8 mouse cellular contexts compared by ENCODE assay signal in the genomic region with DNA sequence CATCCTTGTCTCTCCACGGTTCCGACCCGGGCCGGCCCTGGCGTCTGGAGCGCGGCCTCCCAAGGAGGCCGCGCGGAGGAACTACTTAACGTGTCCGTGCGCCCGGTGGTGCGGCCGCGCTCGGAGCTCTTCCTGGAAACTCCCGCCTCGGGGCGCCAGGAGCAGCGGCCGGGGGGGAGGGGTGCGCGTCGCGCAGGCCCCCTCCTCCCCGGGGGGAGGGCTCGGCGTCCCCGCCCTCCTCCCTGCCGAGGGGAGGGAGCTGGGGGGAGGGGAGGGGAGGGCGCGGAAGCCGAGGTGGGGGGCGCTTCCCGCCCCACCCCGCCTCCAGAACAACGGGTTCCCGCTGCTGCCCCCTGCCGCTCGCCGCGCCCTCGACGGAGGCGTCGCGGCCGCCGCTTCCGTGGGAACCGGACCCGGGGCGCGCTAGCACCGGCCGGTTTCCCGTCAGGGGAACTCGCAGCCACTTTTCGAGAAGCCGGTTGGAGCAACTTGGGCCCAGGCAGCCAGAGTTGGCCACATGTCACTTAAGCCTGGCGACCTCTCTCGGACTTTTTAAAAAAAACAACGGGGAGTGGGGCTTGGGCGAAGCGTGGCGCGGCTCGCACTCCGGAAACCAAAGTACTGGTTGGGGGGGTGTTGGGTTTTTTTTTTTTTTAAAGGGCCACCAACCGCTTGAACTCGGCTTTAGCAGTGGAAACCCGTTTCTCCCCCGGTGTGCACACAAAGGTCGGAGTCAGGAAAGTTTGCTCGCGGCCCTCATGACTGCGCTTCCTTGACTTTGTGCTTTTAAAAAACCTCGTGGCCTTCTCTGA. TPM values are rescaled to one million over a fixed set of nuclear protein-coding genes. Genes with fewer than 3 reads are reported as not detected.
DNase-seq lines count a peak whose midpoint lies in the region; ATAC-seq and TF ChIP-seq lines count a peak whose summit lies in the region.

No protein-coding gene starts in this region.

- peak overlapping the region; percentile 64 for H3K4me2 ChIP-seq in forebrain, embryonic 13.5 days
- H3K4me2 ChIP-seq in heart, postnatal 0 days (ENCODE audit: low read depth, low read length), result peak overlapping the region; percentile 68
- peak overlapping the region; percentile 85 for H3K4me2 ChIP-seq in liver, embryonic 15.5 days
- H3K4me2 ChIP-seq in neural tube, embryonic 11.5 days (ENCODE audit: low read depth), result peak overlapping the region; percentile 61
- H3K4me2 ChIP-seq in stomach, embryonic 16.5 days (ENCODE audit: low read depth, low read length), result peak overlapping the region; percentile 64

- peak overlapping the region; percentile 82 for H3K4me3 ChIP-seq in E14TG2a.4 (replicated peaks; ENCODE audit: low read length)
- peak overlapping the region; percentile 63 for H3K4me3 ChIP-seq in forebrain, embryonic 13.5 days
- H3K4me3 ChIP-seq in heart, postnatal 0 days (ENCODE audit: low read depth, low read length), result peak overlapping the region; percentile 62
- peak overlapping the region; percentile 75 for H3K4me3 ChIP-seq in liver, embryonic 15.5 days (replicated peaks)
- H3K4me3 ChIP-seq in neural tube, embryonic 11.5 days (ENCODE audit: low read depth, low read length), result peak overlapping the region; percentile 57
- peak overlapping the region; percentile 71 for H3K4me3 ChIP-seq in stomach, embryonic 16.5 days (replicated peaks; ENCODE audit: low read length)

- no peaks in the 10 kb centered on the region for H3K9me3 ChIP-seq in E14TG2a.4 (ENCODE audit: low read length)
- no peaks in the 10 kb centered on the region for H3K9me3 ChIP-seq in forebrain, embryonic 13.5 days (replicated peaks)
- no peaks in the 10 kb centered on the region for H3K9me3 ChIP-seq in heart, postnatal 0 days (replicated peaks; ENCODE audit: control insufficient read depth, low read length)
- no peaks in the 10 kb centered on the region for H3K9me3 ChIP-seq in liver, embryonic 15.5 days (replicated peaks)
- no peaks in the 10 kb centered on the region for H3K9me3 ChIP-seq in neural tube, embryonic 11.5 days (ENCODE audit: control insufficient read depth, low read length)
- H3K9me3 ChIP-seq in stomach, embryonic 16.5 days (replicated peaks; ENCODE audit: control insufficient read depth, low read length), result no peaks in the 10 kb centered on the region

- H3K27ac ChIP-seq in forebrain, embryonic 13.5 days, result peak overlapping the region; percentile 99
- H3K27ac ChIP-seq in heart, postnatal 0 days (ENCODE audit: low read depth), result peak overlapping the region; percentile 99
- peak overlapping the region; percentile 99 for H3K27ac ChIP-seq in liver, embryonic 15.5 days (replicated peaks)
- H3K27ac ChIP-seq in neural tube, embryonic 11.5 days (ENCODE audit: low read depth, low read length), result peak overlapping the region; percentile 100
- peak overlapping the region; percentile 100 for H3K27ac ChIP-seq in stomach, embryonic 16.5 days (ENCODE audit: low read length)

- TF ChIP-seq EP300 in heart, postnatal 0 days (IDR thresholded peaks at IDR 0.05; ENCODE audit: low read depth), result peak; percentile 89

- no peak for TF ChIP-seq CTCF in E14TG2a.4 (conservative IDR thresholded peaks at IDR 0.05; ENCODE audit: low read length)
- TF ChIP-seq CTCF in heart, postnatal 0 days (IDR thresholded peaks at IDR 0.05; ENCODE audit: low read depth), result peak; percentile 46

- H3K27me3 ChIP-seq in E14TG2a.4 (ENCODE audit: insufficient read depth, low read length), result no peaks in the 10 kb centered on the region
- H3K27me3 ChIP-seq in forebrain, embryonic 13.5 days, result peaks cover 9% of the 10 kb centered on the region; the same call in 1 of the 2 replicates
- no peaks in the 10 kb centered on the region for H3K27me3 ChIP-seq in heart, postnatal 0 days (ENCODE audit: control insufficient read depth, insufficient read depth, low read length)
- no peaks in the 10 kb centered on the region for H3K27me3 ChIP-seq in liver, embryonic 15.5 days
- H3K27me3 ChIP-seq in neural tube, embryonic 11.5 days (ENCODE audit: control insufficient read depth, insufficient read depth, low read length), result no peaks in the 10 kb centered on the region
- H3K27me3 ChIP-seq in stomach, embryonic 16.5 days (ENCODE audit: control insufficient read depth, insufficient read depth, low read length), result no peaks in the 10 kb centered on the region

- H3K9ac ChIP-seq in forebrain, embryonic 13.5 days, result peak overlapping the region; percentile 86
- peak overlapping the region; percentile 85 for H3K9ac ChIP-seq in heart, postnatal 0 days (replicated peaks; ENCODE audit: low read depth, low read length)
- H3K9ac ChIP-seq in liver, embryonic 15.5 days, result peak overlapping the region; percentile 90
- peak overlapping the region; percentile 91 for H3K9ac ChIP-seq in neural tube, embryonic 11.5 days (ENCODE audit: low read length)
- peak overlapping the region; percentile 99 for H3K9ac ChIP-seq in stomach, embryonic 16.5 days (ENCODE audit: low read length)

- H3K4me1 ChIP-seq in E14TG2a.4 (replicated peaks; ENCODE audit: low read depth, low read length), result peaks cover 68% of the 10 kb centered on the region
- peaks cover 24% of the 10 kb centered on the region for H3K4me1 ChIP-seq in forebrain, embryonic 13.5 days
- H3K4me1 ChIP-seq in heart, postnatal 0 days (ENCODE audit: control insufficient read depth, insufficient read depth), result peaks cover 15% of the 10 kb centered on the region
- H3K4me1 ChIP-seq in liver, embryonic 15.5 days (replicated peaks), result peaks cover 42% of the 10 kb centered on the region
- peaks cover 15% of the 10 kb centered on the region for H3K4me1 ChIP-seq in neural tube, embryonic 11.5 days (ENCODE audit: control insufficient read depth, insufficient read depth, low read length)
- H3K4me1 ChIP-seq in stomach, embryonic 16.5 days (ENCODE audit: control insufficient read depth, insufficient read depth, low read length), result peaks cover 24% of the 10 kb centered on the region

- peak; percentile 75 for ATAC-seq in forebrain, embryonic 13.5 days
- peak; percentile 79 for ATAC-seq in heart, postnatal 0 days (ENCODE audit: insufficient read depth, low read depth)
- ATAC-seq in liver, embryonic 15.5 days (ENCODE audit: insufficient read depth), result peak; percentile 53
- peak; percentile 74 for ATAC-seq in neural tube, embryonic 11.5 days (ENCODE audit: insufficient read depth, low FRiP score, low TSS enrichment)
- peak; percentile 72 for ATAC-seq in stomach, embryonic 16.5 days (ENCODE audit: insufficient read depth, low FRiP score)

- peak; percentile 79 for DNase-seq in c-Kit-positive CD71-positive TER-119-positive erythroid progenitor cells, embryonic 14.5 days (ENCODE audit: low spot score)
- DNase-seq in heart, postnatal 0 days (ENCODE audit: low spot score), result peak; percentile 93
- peak; percentile 92 to 97 for DNase-seq in kidney, postnatal 4 days
- peak; percentile 96 for DNase-seq in neural tube, embryonic 11.5 days (ENCODE audit: low spot score)

- no peaks in the 10 kb centered on the region for H3K36me3 ChIP-seq in E14TG2a.4 (ENCODE audit: insufficient read depth, low read length)
- H3K36me3 ChIP-seq in forebrain, embryonic 13.5 days (ENCODE audit: poor library complexity, severe bottlenecking), result no peaks in the 10 kb centered on the region
- H3K36me3 ChIP-seq in heart, postnatal 0 days (replicated peaks; ENCODE audit: control insufficient read depth, insufficient read depth, low read length), result no peaks in the 10 kb centered on the region
- H3K36me3 ChIP-seq in liver, embryonic 15.5 days (replicated peaks), result no peaks in the 10 kb centered on the region
- H3K36me3 ChIP-seq in neural tube, embryonic 11.5 days (ENCODE audit: control insufficient read depth, insufficient read depth, low read length), result no peaks in the 10 kb centered on the region
- no peaks in the 10 kb centered on the region for H3K36me3 ChIP-seq in stomach, embryonic 16.5 days (ENCODE audit: control insufficient read depth, insufficient read depth, low read length)

- under 1% methylated on average over 63 of the region's 80 CpGs for WGBS in forebrain, embryonic 13.5 days
- WGBS in heart, postnatal 0 days, result under 1% methylated on average over 50 of the region's 80 CpGs
- WGBS in liver, embryonic 15.5 days (ENCODE audit: insufficient replicate concordance), result under 1% methylated on average over 69 of the region's 80 CpGs
- WGBS in neural tube, embryonic 11.5 days, result under 1% methylated on average over 63 of the region's 80 CpGs
- WGBS in stomach, embryonic 16.5 days, result under 1% methylated on average over 59 of the region's 80 CpGs

RNA-seq across cellular contexts. Expression of gene Arid1a, which starts 57.6 kb away (rescaled TPM):
- 44.7 and 48.9 TPM in 2 replicates for polyA plus RNA-seq in forebrain, embryonic 13.5 days (2015; fragmentation: Nextera tagmentation; extraction: Ambion mirVana)
- total RNA-seq in heart, postnatal 0 days (2014; rRNA removed; ENCODE audit: low replicate concordance), result 27.9 and 33.3 TPM in 2 replicates
- 9.7 and 10.1 TPM in 2 replicates for polyA plus RNA-seq in heart, postnatal 0 days (2015; fragmentation: Nextera tagmentation; extraction: Ambion mirVana)
- polyA plus RNA-seq in liver, embryonic 15.5 days (2015; fragmentation: Nextera tagmentation; extraction: Ambion mirVana), result 7.6 and 9.3 TPM in 2 replicates
- polyA plus RNA-seq in neural tube, embryonic 11.5 days (2014; fragmentation: Nextera tagmentation; extraction: Ambion mirVana), result 42.5 and 43.1 TPM in 2 replicates
- polyA plus RNA-seq in stomach, embryonic 16.5 days (2015; fragmentation: Nextera tagmentation; extraction: Ambion mirVana), result 25.0 and 26.1 TPM in 2 replicates

Comparison
In these comparisons a context has a peak if more than half of its experiments do, and no peak if none do; other contexts are left out.
1. Peak in every context shown above with its lines: DNase-seq, ATAC-seq, H3K4me3 ChIP-seq and H3K27ac ChIP-seq.